Mouse (Mus musculus) heart, postnatal 0 days (tissue): ENCODE measurements around the gene Cask. TPM values are rescaled to one million over a fixed set of nuclear protein-coding genes. Genes with fewer than 3 reads are reported as not detected.

Experiments
- ATAC-seq: fragments of 200-750 bp; cut with Nextera tagmentation; 2 replicates; pipeline ENCODE4 v1.8.0; 2017; ENCODE audit warnings: low read depth, moderate number of reproducible peaks, moderate library complexity; ENCODE audit not compliant: insufficient read depth
- DNase-seq: peaks from one replicate; pipeline ENCODE4 v3.0.0-alpha.2; 2016; ENCODE audit warnings: low spot score
- H3K27ac ChIP-seq: fragments of 300-500 bp; sonication (generic); 2 replicates; pipeline ENCODE4 v1.5.1; 2014; ENCODE audit warnings: low read depth, mild to moderate bottlenecking
- H3K27me3 ChIP-seq: fragments of 300-500 bp; sonication (generic); 2 replicates; pipeline ENCODE4 v1.6.1; 2014; ENCODE audit warnings: low read length, mixed read lengths; ENCODE audit not compliant: control insufficient read depth, insufficient read depth
- H3K36me3 ChIP-seq: fragments of 300-500 bp; sonication (generic); replicated peaks from 2 replicates; pipeline ENCODE4 v1.6.1; 2014; ENCODE audit warnings: low read length, mixed read lengths; ENCODE audit not compliant: control insufficient read depth, insufficient read depth
- H3K4me1 ChIP-seq: fragments of 300-500 bp; sonication (generic); 2 replicates; pipeline ENCODE4 v1.6.1; 2014; ENCODE audit warnings: antibody characterized with exemption; ENCODE audit not compliant: control insufficient read depth, insufficient read depth
- H3K4me2 ChIP-seq: fragments of 300-500 bp; sonication (generic); 2 replicates; pipeline ENCODE4 v1.6.1; 2014; ENCODE audit warnings: low read depth, mild to moderate bottlenecking, low read length, moderate library complexity
- H3K4me3 ChIP-seq: fragments of 300-500 bp; sonication (generic); 2 replicates; pipeline ENCODE4 v1.5.1; 2014; ENCODE audit warnings: low read depth, low read length
- H3K9ac ChIP-seq: fragments of 300-500 bp; sonication (generic); replicated peaks from 2 replicates; pipeline ENCODE4 v1.6.1; 2014; ENCODE audit warnings: low read depth, low read length, mixed read lengths
- H3K9me3 ChIP-seq: fragments of 300-500 bp; sonication (generic); replicated peaks from 2 replicates; pipeline ENCODE4 v1.6.1; 2016; ENCODE audit warnings: low read length; ENCODE audit not compliant: control insufficient read depth
- CTCF ChIP-seq: IDR thresholded peaks from 2 replicates; pipeline ENCODE4 v1.5.1; 2016; ENCODE audit warnings: antibody characterized with exemption, control low read depth, low read depth
- EP300 ChIP-seq: IDR thresholded peaks from 2 replicates; pipeline ENCODE4 v1.6.1; 2016; ENCODE audit warnings: antibody characterized with exemption, low read depth
- WGBS: fragments of 180-500 bp; shearing (Covaris S2); extraction: QIAGEN DNeasy Blood & Tissue Kit; methylation state at CpG from one replicate; pipeline ENCODE4 v1.1.7; 2014; 5-methylcytosine and 5-hydroxymethylcytosine counted together
- polyA plus RNA-seq: library from polyadenylated mRNA; unstranded; fragments of >200 nt; fragmentation: Nextera tagmentation; extraction: Ambion mirVana; gene quantifications from 2 replicates; pipeline ENCODE4 v1.2.1, GENCODE M21; 2015
- total RNA-seq: library from RNA; depleted of rRNA; stranded (reverse); fragments of >200 nt; gene quantifications from 2 replicates; pipeline ENCODE4 v1.2.3, GENCODE M21; 2014; ENCODE audit warnings: low replicate concordance

The Cask gene
- total and polyA plus RNA-seq, 2 experiments from 2014 or later: 4.5 to 23.1 TPM

- H3K9ac ChIP-seq: no peak overlapping the region
- H3K9me3 ChIP-seq: no peaks in the 10 kb centered on the region
- ATAC-seq (no peak), DNase-seq (no peak)
- H3K27me3 ChIP-seq: no peaks in the 10 kb centered on the region
- H3K27ac ChIP-seq: peak overlapping the region; percentile 43; the same call in 1 of the 2 replicates
- H3K4me2 ChIP-seq: no peak overlapping the region
- no peak for TF ChIP-seq CTCF
- TF ChIP-seq EP300: no peak
- no peak overlapping the region for H3K4me3 ChIP-seq
- 42% methylated on average over 5 of the region's 5 CpGs for WGBS
- H3K36me3 ChIP-seq: no peaks in the 10 kb centered on the region
- H3K4me1 ChIP-seq: no peaks in the 10 kb centered on the region
These were observed 331.8 kb downstream of the Cask start for GRCm38 (mm10) chrX:13519408-13519783.

DNA sequence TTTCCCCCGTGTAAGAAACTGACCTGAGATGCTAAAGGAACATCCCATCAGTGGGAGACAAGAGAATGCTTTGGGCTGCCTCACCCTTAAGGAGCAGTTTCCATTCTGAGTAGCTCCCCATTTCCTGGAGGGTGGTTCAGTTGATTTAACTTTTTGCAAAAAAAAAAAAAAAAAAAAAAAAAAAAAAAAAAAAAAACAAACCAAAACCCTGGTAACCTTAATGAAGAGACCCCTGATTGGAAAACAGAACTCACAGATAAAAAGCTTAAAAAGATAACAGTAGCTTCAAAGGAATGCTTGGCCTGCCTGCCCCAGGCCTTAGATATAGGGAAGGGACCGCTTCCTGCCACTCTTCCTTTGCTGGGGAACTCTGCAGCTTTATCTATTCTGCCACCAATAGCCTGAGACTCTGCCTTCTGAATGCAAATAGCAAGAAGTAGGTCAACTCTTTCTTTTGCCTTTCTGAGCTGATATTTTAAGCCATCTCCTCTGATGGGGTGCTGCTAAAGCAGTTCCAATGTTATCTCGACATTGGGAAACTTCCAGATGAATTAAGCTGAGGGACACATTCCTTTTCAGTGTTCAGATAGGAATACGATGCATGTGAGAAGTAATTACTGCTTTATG lies 332.3 kb downstream of the Cask start:
- no peaks in the 10 kb centered on the region for H3K36me3 ChIP-seq
- H3K27ac ChIP-seq: peak overlapping the region; percentile 43; the same call in 1 of the 2 replicates
- no peak for DNase-seq
- H3K4me3 ChIP-seq: no peak overlapping the region
- no peak overlapping the region for H3K4me2 ChIP-seq
- no peak overlapping the region for H3K9ac ChIP-seq
- H3K4me1 ChIP-seq: no peaks in the 10 kb centered on the region
- TF ChIP-seq EP300 (no peak), CTCF (no peak)
- H3K27me3 ChIP-seq: no peaks in the 10 kb centered on the region
- 39% methylated on average over 4 of the region's 4 CpGs for WGBS
- no peaks in the 10 kb centered on the region for H3K9me3 ChIP-seq
- no peak for ATAC-seq

DNA sequence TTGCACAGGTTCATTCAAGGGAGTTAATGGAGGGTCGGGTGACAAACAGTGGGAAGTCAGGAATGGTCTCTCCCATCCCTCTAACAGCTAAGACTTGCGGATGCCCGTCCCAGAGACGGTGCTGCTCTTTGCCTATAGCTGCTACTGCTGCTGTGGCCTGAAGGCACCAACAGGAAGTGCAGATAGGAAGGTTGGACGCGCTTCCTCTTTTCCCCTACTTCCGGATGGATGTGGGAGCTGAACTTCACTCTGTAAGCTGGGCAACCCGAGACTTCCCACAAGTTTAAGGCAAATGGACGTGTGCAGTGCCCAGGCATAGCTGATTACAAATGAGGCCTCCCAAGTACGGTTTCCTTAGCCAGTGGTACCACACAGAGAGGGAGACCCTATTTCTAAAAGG lies 333.1 kb downstream of the Cask start:
- Histone ChIP-seq H3K9me3 (no peaks in the 10 kb centered on the region), H3K27ac (no peak overlapping the region), H3K4me3 (no peak overlapping the region), H3K4me1 (no peaks in the 10 kb centered on the region), H3K9ac (no peak overlapping the region), H3K27me3 (no peaks in the 10 kb centered on the region), H3K4me2 (no peak overlapping the region), H3K36me3 (no peaks in the 10 kb centered on the region)
- 58% methylated on average over 10 of the region's 10 CpGs for WGBS
- ATAC-seq: no peak
- TF ChIP-seq EP300: no peak
- TF ChIP-seq CTCF: no peak
- no peak for DNase-seq

DNA sequence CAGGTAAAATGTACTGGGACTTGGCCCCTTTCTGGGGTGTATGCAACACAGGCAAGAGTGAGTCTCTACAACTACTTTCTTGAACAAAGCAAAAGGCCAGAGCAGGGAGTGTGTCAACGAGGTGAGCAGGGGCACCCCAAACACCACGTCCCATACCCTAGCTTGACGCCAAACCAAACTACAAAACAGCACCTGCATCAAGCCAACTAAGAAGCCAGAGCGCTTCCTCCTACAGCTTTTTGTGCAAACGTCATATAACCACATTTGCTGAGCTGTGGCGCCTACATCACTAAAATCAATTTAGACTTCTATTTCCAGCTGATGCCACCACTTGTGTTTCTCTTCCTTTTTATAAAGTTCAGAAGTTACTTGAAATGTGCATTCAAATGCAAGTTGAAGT lies 334.7 kb downstream of the Cask start:
- ATAC-seq (no peak), DNase-seq (no peak)
- H3K4me1 ChIP-seq: no peaks in the 10 kb centered on the region
- WGBS: 82% methylated on average over 6 of the region's 6 CpGs
- H3K27ac ChIP-seq: no peak overlapping the region
- H3K36me3 ChIP-seq: no peaks in the 10 kb centered on the region
- TF ChIP-seq CTCF (no peak), EP300 (no peak)
- H3K4me2 ChIP-seq: no peak overlapping the region
- no peaks in the 10 kb centered on the region for H3K27me3 ChIP-seq
- H3K9me3 ChIP-seq: no peaks in the 10 kb centered on the region
- H3K4me3 ChIP-seq: no peak overlapping the region
- no peak overlapping the region for H3K9ac ChIP-seq

GRCm38 (mm10) chrX:13513864-13514263 lies 337.3 kb downstream of the Cask start:
- H3K36me3 ChIP-seq: no peaks in the 10 kb centered on the region
- ATAC-seq (no peak), DNase-seq (no peak)
- no peak overlapping the region for H3K4me2 ChIP-seq
- no peak overlapping the region for H3K27ac ChIP-seq
- no peak overlapping the region for H3K9ac ChIP-seq
- WGBS: 75% methylated on average over 5 of the region's 5 CpGs
- H3K9me3 ChIP-seq: no peaks in the 10 kb centered on the region
- H3K4me1 ChIP-seq: no peaks in the 10 kb centered on the region
- H3K4me3 ChIP-seq: no peak overlapping the region
- TF ChIP-seq EP300 (no peak), CTCF (no peak)
- H3K27me3 ChIP-seq: no peaks in the 10 kb centered on the region

- DNase-seq: peak; percentile 12
These were observed 338.0 kb downstream of the Cask start for GRCm38 (mm10) chrX:13513127-13513526.

More at GRCm38 (mm10) chrX:13513127-13513526, 338.0 kb downstream of the Cask start:
- H3K36me3 ChIP-seq: no peaks in the 10 kb centered on the region
- WGBS: 47% methylated on average over 2 of the region's 2 CpGs
- no peaks in the 10 kb centered on the region for H3K27me3 ChIP-seq
- no peak overlapping the region for H3K4me3 ChIP-seq
- TF ChIP-seq EP300: no peak
- peak; percentile 47 for TF ChIP-seq CTCF
- H3K4me1 ChIP-seq: no peaks in the 10 kb centered on the region
- no peak overlapping the region for H3K27ac ChIP-seq
- no peaks in the 10 kb centered on the region for H3K9me3 ChIP-seq
- no peak overlapping the region for H3K4me2 ChIP-seq
- H3K9ac ChIP-seq: no peak overlapping the region
- ATAC-seq: no peak
